Mouse (Mus musculus) heart, embryonic 13.5 days (tissue): Measurements from ENCODE around the gene Tenm4. TPM values are rescaled to one million over a fixed set of nuclear protein-coding genes. Genes with fewer than 3 reads are reported as not detected.

Experiments used
- ATAC-seq: fragments of 200-750 bp; cut with Nextera tagmentation; 2 replicates; pipeline ENCODE4 v1.8.0; 2017; ENCODE audit warnings: moderate TSS enrichment; ENCODE audit not compliant: insufficient number of reproducible peaks, low FRiP score, low TSS enrichment; ENCODE audit errors: extremely low read depth
- H3K27ac ChIP-seq: fragments of 300-500 bp; sonication (generic); replicated peaks from 2 replicates; pipeline ENCODE4 v1.5.1; 2015; ENCODE audit warnings: moderate library complexity, mild to moderate bottlenecking, inconsistent platforms
- H3K27me3 ChIP-seq: fragments of 300-500 bp; sonication (generic); replicated peaks from 2 replicates; pipeline ENCODE4 v1.6.1; 2015; ENCODE audit warnings: mild to moderate bottlenecking, inconsistent platforms
- H3K36me3 ChIP-seq: fragments of 300-500 bp; sonication (generic); 2 replicates; pipeline ENCODE4 v1.6.1; 2015; ENCODE audit warnings: mild to moderate bottlenecking, inconsistent platforms
- H3K4me1 ChIP-seq: fragments of 300-500 bp; sonication (generic); 2 replicates; pipeline ENCODE4 v1.6.1; 2015; ENCODE audit warnings: inconsistent platforms
- H3K4me2 ChIP-seq: fragments of 300-500 bp; sonication (generic); 2 replicates; pipeline ENCODE4 v1.6.1; 2015; ENCODE audit warnings: inconsistent platforms, mild to moderate bottlenecking, moderate library complexity
- H3K4me3 ChIP-seq: fragments of 300-500 bp; sonication (generic); 2 replicates; pipeline ENCODE4 v1.5.1; 2015; ENCODE audit warnings: moderate library complexity, mild to moderate bottlenecking, inconsistent platforms
- H3K9ac ChIP-seq: fragments of 300-500 bp; sonication (generic); 2 replicates; pipeline ENCODE4 v1.6.1; 2015; ENCODE audit warnings: inconsistent platforms, mild to moderate bottlenecking, moderate library complexity
- H3K9me3 ChIP-seq: fragments of 300-500 bp; sonication (generic); 2 replicates; pipeline ENCODE4 v1.6.1; 2016; ENCODE audit warnings: inconsistent platforms
- WGBS: fragments of 180-500 bp; shearing (Covaris S2); methylation state at CpG from one replicate; pipeline ENCODE4 v1.1.7; 2015; ENCODE audit warnings: mixed read lengths; 5-methylcytosine and 5-hydroxymethylcytosine counted together
- polyA plus RNA-seq: library from polyadenylated mRNA; unstranded; fragments of >200 nt; fragmentation: Nextera tagmentation; extraction: Ambion mirVana; gene quantifications from 2 replicates; pipeline ENCODE4 v1.2.1, GENCODE M21; 2015

The Tenm4 gene
- polyA plus RNA-seq, 1 experiment from 2014 or later = 10.5 TPM

DNA sequence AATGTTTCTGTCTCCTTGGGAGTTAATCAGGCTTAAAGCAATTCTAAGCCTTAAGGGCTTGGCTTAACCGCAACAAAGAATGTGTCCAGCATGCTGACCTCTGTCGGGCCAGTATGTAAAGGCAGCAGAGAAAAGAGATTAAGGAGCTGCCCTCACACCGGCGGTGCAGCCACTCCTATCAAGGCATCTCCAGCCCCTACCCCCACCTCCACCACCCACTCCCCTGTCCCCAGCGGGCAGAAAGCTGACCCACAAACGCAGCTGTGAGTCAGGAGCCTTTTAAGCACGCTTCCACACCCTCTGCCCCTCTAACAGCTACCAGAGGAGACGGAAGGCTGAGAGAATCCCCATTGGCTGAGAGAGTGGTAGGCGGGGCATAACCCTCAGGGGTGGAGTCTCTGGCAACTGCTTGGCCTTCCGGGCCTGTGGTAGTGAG is 18.1 kb upstream of the Tenm4 start:
- H3K27ac ChIP-seq = peak overlapping the region; percentile 28
- under 1% methylated on average over 10 of the region's 10 CpGs for WGBS
- H3K4me1 ChIP-seq = peaks cover 10% of the 10 kb centered on the region
- H3K36me3 ChIP-seq = no peaks in the 10 kb centered on the region
- no peaks in the 10 kb centered on the region for H3K9me3 ChIP-seq
- ATAC-seq = peak; percentile 83
- peak overlapping the region; percentile 73 for H3K9ac ChIP-seq
- peak overlapping the region; percentile 56 for H3K4me3 ChIP-seq
- H3K4me2 ChIP-seq = peak overlapping the region; percentile 68
- no peaks in the 10 kb centered on the region for H3K27me3 ChIP-seq

DNA sequence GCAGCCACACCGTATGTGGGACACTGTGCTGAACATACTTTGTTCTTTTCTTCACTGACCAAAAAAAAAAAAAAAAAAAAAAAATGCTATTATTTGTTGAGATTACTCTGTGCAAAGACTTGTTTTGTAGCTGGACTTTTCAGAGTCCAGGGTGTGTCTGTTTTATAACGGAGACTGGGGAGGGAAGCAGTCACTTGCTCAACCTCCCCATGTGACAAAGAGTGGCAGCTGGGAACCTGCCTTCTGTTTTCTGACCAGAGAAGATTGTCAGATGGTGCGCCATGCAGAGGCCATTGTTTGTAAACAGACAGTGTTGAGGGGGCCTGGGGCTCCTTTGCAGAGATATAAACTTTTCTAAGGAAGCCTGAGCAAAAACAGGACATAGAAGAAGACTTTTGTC is 17.0 kb upstream of the Tenm4 start:
- Histone ChIP-seq H3K4me3 (no peak overlapping the region), H3K4me2 (no peak overlapping the region), H3K9ac (no peak overlapping the region), H3K4me1 (peaks cover 6% of the 10 kb centered on the region), H3K27me3 (no peaks in the 10 kb centered on the region), H3K36me3 (no peaks in the 10 kb centered on the region), H3K27ac (no peak overlapping the region), H3K9me3 (no peaks in the 10 kb centered on the region)
- ATAC-seq = no peak
- 86% methylated on average over 3 of the region's 3 CpGs for WGBS

DNA sequence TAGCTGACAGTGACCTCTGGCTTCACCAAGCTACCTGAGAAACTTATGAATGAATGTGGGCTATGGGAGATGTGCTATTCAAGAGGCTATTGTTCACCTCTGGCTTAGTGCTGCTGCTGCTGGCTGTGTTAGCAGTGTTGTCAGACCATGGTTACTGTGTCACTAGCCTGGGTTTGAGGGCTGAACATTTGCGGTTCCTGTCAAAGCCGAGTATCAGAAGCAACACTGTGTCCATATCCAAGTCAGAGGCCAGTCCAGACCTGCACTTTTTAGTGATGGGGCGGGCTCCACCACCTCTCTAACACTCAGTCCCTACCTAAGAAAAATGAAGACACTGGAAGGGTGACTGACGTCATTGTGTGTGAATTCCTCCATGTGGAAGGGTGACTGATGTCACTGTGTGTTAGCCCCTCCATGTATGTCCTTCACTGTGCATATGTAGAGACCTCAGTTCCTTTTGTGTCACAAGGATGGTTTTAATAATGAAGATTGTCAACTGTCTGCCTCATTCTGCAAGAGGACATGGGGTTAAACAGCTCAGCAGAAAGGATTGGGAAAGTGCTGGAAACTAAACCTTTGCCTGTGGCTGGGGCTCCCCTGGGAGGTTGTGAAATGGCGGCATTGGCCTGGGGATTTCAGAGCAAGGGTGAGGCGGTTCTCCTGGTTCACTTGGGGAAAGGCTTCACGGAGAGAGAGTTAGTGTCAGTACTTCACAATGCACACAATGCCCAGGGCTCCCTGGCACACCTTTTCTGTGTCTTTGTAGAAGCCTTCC is 14.4 kb upstream of the Tenm4 start:
- ATAC-seq = no peak
- no peaks in the 10 kb centered on the region for H3K36me3 ChIP-seq
- no peak overlapping the region for H3K27ac ChIP-seq
- no peak overlapping the region for H3K9ac ChIP-seq
- H3K4me2 ChIP-seq = no peak overlapping the region
- WGBS = 67% methylated on average over 7 of the region's 7 CpGs
- no peaks in the 10 kb centered on the region for H3K9me3 ChIP-seq
- H3K4me1 ChIP-seq = peaks cover 6% of the 10 kb centered on the region
- no peaks in the 10 kb centered on the region for H3K27me3 ChIP-seq
- no peak overlapping the region for H3K4me3 ChIP-seq

DNA sequence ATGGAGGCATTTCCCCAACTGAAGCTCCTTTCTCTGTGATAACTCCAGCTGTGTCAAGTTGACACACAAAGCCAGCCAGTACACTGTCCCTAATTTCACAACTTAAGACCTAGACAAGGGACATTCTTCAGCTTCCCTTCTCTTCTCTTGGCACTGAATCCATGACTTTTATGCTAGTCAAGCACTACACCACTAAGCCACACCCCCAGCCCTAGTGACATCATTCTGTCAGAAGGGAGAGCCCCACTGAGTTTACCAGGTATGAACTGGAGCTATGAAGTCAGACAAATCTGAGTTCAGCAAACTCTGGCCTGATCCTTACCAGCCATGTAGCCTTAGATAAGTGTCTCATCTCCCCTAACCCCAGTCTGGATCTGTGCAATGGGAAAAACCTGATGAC is 6.9 kb upstream of the Tenm4 start:
- Histone ChIP-seq H3K36me3 (no peaks in the 10 kb centered on the region), H3K4me2 (no peak overlapping the region), H3K9me3 (no peaks in the 10 kb centered on the region), H3K9ac (no peak overlapping the region), H3K27ac (no peak overlapping the region), H3K4me3 (no peak overlapping the region), H3K4me1 (no peaks in the 10 kb centered on the region), H3K27me3 (no peaks in the 10 kb centered on the region)
- no peak for ATAC-seq

DNA sequence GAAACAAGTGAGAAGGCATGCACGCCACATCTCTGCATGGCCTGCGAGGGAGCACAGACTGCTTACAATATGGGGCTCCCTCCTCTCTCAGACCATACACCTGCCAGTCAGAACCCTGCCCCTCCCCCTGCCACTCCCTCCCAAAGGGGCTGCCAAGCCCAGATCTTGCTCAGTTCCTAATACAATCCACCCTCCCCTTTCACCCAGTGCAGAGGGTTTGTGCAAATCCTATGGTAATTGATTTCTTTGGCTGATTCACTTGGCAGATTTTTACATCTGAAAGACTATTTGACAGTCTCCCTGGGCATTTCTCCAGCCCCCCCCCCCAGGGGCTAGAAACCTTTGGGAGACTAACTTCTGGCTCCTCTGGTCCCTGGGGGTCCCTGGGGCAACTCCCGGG is 2.1 kb upstream of the Tenm4 start:
- Histone ChIP-seq H3K4me2 (no peak overlapping the region), H3K9ac (no peak overlapping the region), H3K27ac (no peak overlapping the region), H3K36me3 (no peaks in the 10 kb centered on the region), H3K4me1 (no peaks in the 10 kb centered on the region), H3K4me3 (no peak overlapping the region), H3K9me3 (no peaks in the 10 kb centered on the region), H3K27me3 (peaks cover 5% of the 10 kb centered on the region; the same call in 1 of the 2 replicates)
- ATAC-seq = no peak
- 40% methylated on average over 3 of the region's 3 CpGs for WGBS

DNA sequence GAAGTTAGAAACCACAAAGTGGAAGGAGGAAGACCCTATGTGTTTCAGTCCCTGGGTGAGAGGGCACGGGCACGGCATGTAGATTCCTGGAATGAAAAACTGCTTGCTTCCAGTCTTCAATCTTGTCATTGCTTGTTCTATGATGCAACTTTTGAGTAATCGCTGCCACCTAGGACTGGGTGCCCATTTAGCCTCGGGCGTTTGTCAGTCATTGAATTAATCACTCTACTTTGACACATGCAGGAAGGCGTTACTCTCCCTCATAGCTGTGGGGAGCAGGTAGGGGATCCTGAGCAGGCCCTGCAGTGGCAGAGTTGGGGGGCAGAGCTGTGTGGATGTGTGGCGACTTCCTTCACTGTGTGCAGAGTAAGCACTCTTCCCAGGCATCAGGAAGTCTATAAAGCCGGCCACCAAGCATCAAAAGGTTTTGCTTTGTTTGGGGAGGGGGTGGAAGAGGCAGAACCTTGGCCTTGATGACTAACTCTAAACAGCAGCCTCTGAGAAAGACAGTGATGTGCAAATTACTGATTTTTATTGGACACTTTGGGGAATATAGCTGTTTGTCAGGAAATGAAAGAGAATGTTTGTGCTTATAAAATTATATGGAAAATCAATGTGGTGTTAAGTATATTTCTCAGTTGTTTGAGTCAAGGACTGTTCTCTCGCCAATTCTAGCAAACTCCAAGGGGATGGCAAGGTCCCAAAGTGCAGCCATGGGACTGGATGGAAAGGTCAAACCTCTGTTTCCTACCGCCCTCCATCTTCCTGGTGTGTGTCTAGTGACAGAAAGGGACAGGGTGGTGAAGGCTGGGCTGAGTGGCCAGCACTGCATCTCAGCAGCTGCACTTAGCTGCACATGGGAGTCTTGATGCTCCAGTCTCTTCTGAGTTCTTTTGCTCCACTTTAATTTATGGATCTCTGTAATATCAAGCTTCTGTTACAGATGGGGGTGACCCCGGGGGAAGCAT is 834 bp downstream of the Tenm4 start:
- WGBS = 43% methylated on average over 11 of the region's 11 CpGs
- H3K4me1 ChIP-seq = no peaks in the 10 kb centered on the region
- H3K4me2 ChIP-seq = peak overlapping the region; percentile 27
- no peak overlapping the region for H3K27ac ChIP-seq
- H3K4me3 ChIP-seq = no peak overlapping the region
- H3K27me3 ChIP-seq = peaks cover 5% of the 10 kb centered on the region; the same call in 1 of the 2 replicates
- no peaks in the 10 kb centered on the region for H3K9me3 ChIP-seq
- no peak for ATAC-seq
- no peaks in the 10 kb centered on the region for H3K36me3 ChIP-seq
- no peak overlapping the region for H3K9ac ChIP-seq

DNA sequence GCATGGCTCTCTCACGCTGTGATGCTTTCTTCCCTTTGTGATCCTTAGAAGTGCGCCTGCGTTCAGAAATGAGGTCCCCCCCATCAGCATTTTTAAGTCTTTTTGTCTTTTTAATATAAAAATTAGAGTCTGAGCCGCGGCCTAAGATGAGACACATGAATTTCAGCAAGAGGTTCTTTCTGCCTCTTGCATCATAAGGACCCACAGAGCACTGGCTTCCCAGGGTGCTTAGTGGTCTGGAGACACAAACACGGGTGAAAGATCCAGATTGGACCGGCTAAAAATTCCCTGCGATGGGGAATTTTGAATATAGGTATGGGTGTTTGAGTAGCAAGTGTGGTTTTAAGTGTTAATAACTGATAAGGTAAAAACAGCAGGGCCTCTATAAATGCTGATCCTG is 5.7 kb downstream of the Tenm4 start:
- Histone ChIP-seq H3K4me1 (no peaks in the 10 kb centered on the region), H3K4me2 (no peak overlapping the region), H3K9me3 (no peaks in the 10 kb centered on the region), H3K36me3 (no peaks in the 10 kb centered on the region), H3K9ac (no peak overlapping the region), H3K27ac (no peak overlapping the region), H3K4me3 (no peak overlapping the region), H3K27me3 (no peaks in the 10 kb centered on the region)
- ATAC-seq = no peak
- 79% methylated on average over 8 of the region's 8 CpGs for WGBS

DNA sequence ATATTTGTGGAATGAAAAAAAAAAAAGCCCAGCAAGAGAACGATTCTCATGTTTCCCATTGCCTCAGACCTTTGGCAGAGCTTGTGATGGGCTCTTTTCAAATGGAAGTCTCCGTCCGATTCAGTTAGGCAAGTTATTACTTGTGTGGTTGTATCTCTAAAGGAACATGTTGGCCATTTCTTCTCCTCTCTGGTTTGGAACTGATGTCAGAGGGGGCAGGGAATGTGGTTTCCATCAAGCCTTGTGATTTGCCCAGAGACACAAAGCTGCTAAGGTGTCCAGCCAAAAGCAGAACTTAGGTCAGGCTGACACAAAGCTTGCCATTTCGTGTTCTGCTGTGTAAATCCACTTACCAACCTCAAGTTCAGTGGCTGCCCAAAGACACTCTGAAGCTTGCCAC is 10.7 kb downstream of the Tenm4 start:
- Histone ChIP-seq H3K4me1 (no peaks in the 10 kb centered on the region), H3K4me3 (no peak overlapping the region), H3K27ac (no peak overlapping the region), H3K36me3 (no peaks in the 10 kb centered on the region), H3K9ac (no peak overlapping the region), H3K4me2 (no peak overlapping the region), H3K9me3 (no peaks in the 10 kb centered on the region), H3K27me3 (no peaks in the 10 kb centered on the region)
- ATAC-seq = no peak
- 70% methylated on average over 4 of the region's 4 CpGs for WGBS

DNA sequence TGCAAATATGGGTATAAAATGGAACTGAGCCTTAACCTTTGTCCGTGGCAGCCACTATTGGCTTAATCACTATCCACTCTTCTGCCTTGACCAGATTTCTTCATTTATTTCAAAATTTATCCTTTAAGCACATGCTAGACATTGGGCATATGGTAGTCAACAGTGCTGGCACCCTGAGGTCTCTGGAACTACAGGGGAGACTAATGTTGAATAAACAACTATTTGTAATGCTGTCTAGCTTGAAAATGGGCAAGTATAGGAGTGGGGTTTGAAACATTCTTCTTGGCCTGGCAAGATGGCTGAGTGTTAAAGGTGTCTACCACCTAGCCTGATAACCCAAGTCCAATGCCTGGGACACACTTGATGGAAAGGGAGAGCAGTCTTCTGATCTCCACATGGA is 12.1 kb downstream of the Tenm4 start:
- Histone ChIP-seq H3K9ac (no peak overlapping the region), H3K9me3 (no peaks in the 10 kb centered on the region), H3K4me1 (no peaks in the 10 kb centered on the region), H3K36me3 (no peaks in the 10 kb centered on the region), H3K4me3 (no peak overlapping the region), H3K27me3 (no peaks in the 10 kb centered on the region), H3K27ac (no peak overlapping the region), H3K4me2 (no peak overlapping the region)
- 87% methylated on average over 1 of the region's 1 CpGs for WGBS
- no peak for ATAC-seq

DNA sequence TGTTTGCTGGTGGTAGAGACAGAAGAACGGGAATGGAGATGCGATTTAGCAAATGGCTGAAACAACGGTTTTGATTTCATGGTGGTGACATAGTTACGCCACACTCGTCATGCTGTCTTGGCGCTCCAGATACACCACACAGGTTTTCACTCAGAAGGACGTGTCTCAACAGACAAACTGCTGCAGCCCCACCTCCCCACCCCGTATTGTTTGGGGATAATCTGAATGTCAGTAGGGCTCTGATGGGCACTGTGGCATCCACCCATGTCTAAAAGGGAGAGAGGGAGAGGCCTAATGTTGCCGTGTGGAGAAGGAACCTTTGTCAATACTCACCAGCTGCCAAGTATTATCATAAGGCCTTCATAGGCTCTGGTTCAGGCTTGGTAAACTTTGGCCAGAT is 14.4 kb downstream of the Tenm4 start:
- no peak overlapping the region for H3K4me3 ChIP-seq
- H3K27ac ChIP-seq = no peak overlapping the region
- no peaks in the 10 kb centered on the region for H3K9me3 ChIP-seq
- no peak overlapping the region for H3K9ac ChIP-seq
- no peaks in the 10 kb centered on the region for H3K27me3 ChIP-seq
- ATAC-seq = no peak
- H3K4me1 ChIP-seq = no peaks in the 10 kb centered on the region
- no peaks in the 10 kb centered on the region for H3K36me3 ChIP-seq
- H3K4me2 ChIP-seq = no peak overlapping the region
- 85% methylated on average over 9 of the region's 9 CpGs for WGBS

DNA sequence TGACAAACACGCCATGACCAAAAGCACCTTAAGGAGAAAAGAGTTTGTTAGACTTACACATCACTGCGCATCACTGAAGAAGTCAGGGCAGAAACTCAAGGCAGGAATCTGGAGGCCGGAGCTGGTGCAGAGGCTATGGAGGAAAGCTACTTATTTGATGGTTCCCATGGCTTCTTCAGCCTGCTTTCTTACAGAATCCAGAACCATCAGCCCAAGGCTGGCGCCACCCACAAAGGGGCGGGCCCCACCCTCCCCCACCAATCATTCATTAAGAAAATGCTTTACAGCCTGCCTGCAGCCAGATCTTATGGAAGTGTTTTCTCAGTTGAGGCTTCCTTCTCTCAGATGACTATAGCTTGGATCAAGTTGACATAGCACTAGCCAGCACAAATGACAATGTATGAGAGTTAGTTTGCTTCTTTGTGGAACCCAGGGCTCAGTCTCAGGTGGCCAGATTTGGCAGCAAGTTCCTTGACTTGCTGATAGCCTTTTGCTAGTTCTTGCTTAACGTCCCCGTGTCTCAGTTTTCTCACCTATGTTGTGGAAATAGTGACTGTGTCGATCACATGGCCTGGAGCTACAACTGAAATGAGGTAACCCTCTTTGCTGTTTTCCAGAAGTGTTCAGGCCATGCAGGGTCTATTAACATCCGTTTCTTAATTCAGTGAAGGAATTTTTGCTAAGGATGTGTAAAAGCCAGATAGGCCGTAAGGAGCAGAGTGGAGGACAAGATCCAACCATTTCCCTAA is 32.9 kb downstream of the Tenm4 start:
- H3K27ac ChIP-seq = no peak overlapping the region
- H3K4me3 ChIP-seq = no peak overlapping the region
- peaks cover 5% of the 10 kb centered on the region; the same call in 1 of the 2 replicates for H3K4me1 ChIP-seq
- no peak for ATAC-seq
- H3K9ac ChIP-seq = no peak overlapping the region
- WGBS = 59% methylated on average over 10 of the region's 10 CpGs
- no peaks in the 10 kb centered on the region for H3K9me3 ChIP-seq
- no peak overlapping the region for H3K4me2 ChIP-seq
- peaks cover 37% of the 10 kb centered on the region for H3K27me3 ChIP-seq
- H3K36me3 ChIP-seq = no peaks in the 10 kb centered on the region
